Mouse (Mus musculus) kidney, postnatal 0 days (tissue): ENCODE measurements around the gene Jade3. TPM values are rescaled to one million over a fixed set of nuclear protein-coding genes. Genes with fewer than 3 reads are reported as not detected.

Experiments
- ATAC-seq: fragments of 200-750 bp; cut with Nextera tagmentation; replicated peaks from 2 replicates; pipeline ENCODE4 v1.8.0; 2017; ENCODE audit warnings: low read depth, moderate number of reproducible peaks, moderate TSS enrichment, moderate library complexity; ENCODE audit not compliant: low FRiP score
- DNase-seq: peaks from one replicate; pipeline ENCODE4 v3.0.0-alpha.2; 2016; ENCODE audit warnings: low spot score
- H3K27ac ChIP-seq: fragments of 300-500 bp; sonication (generic); 2 replicates; pipeline ENCODE4 v1.5.1; 2014; ENCODE audit warnings: mild to moderate bottlenecking
- H3K27me3 ChIP-seq: fragments of 300-500 bp; sonication (generic); 2 replicates; pipeline ENCODE4 v1.6.1; 2014; ENCODE audit warnings: low read length, mixed read lengths; ENCODE audit not compliant: insufficient read depth
- H3K36me3 ChIP-seq: fragments of 300-500 bp; sonication (generic); 2 replicates; pipeline ENCODE4 v1.6.1; 2014; ENCODE audit warnings: low read length, mixed read lengths; ENCODE audit not compliant: insufficient read depth
- H3K4me1 ChIP-seq: fragments of 300-500 bp; sonication (generic); replicated peaks from 2 replicates; pipeline ENCODE4 v1.6.1; 2014; ENCODE audit warnings: antibody characterized with exemption, low read length, mixed read lengths; ENCODE audit not compliant: insufficient read depth
- H3K4me2 ChIP-seq: fragments of 300-500 bp; sonication (generic); 2 replicates; pipeline ENCODE4 v1.6.1; 2014; ENCODE audit warnings: mild to moderate bottlenecking, low read length, moderate library complexity, mixed read lengths
- H3K4me3 ChIP-seq: fragments of 300-500 bp; sonication (generic); replicated peaks from 2 replicates; pipeline ENCODE4 v1.5.1; 2014; ENCODE audit warnings: low read depth, low read length
- H3K9ac ChIP-seq: fragments of 300-500 bp; sonication (generic); 2 replicates; pipeline ENCODE4 v1.6.1; 2014; ENCODE audit warnings: low read depth, low read length
- H3K9me3 ChIP-seq: fragments of 300-500 bp; sonication (generic); replicated peaks from 2 replicates; pipeline ENCODE4 v1.6.1; 2016; ENCODE audit warnings: low read length, inconsistent platforms, mixed read lengths
- CTCF ChIP-seq: IDR thresholded peaks from 2 replicates; pipeline ENCODE4 v1.5.1; 2016; ENCODE audit warnings: antibody characterized with exemption, low read depth, mild to moderate bottlenecking, moderate library complexity
- WGBS: fragments of 180-500 bp; shearing (Covaris S2); extraction: QIAGEN DNeasy Blood & Tissue Kit; methylation state at CpG from one replicate; pipeline ENCODE4 v1.1.7; 2014; 5-methylcytosine and 5-hydroxymethylcytosine counted together
- polyA plus RNA-seq: library from polyadenylated mRNA; unstranded; fragments of >200 nt; fragmentation: Nextera tagmentation; extraction: Ambion mirVana; gene quantifications from 2 replicates; pipeline ENCODE4 v1.2.1, GENCODE M21; 2015

Jade3 gene
- polyA plus RNA-seq, 1 experiment from 2014 or later = 6.9 TPM

GRCm38 (mm10) chrX:20549532-20549931, 124.0 kb downstream of the Jade3 start, which contains the start of gene Rgn:
Gene Rgn, plus strand, starts transcription at chrX:20549787.
- H3K27ac ChIP-seq = no peak within 1 kb of the TSS
- no peaks in the 10 kb centered on the region for H3K27me3 ChIP-seq
- H3K4me2 ChIP-seq = peak within 1 kb of the TSS; percentile 58
- H3K36me3 ChIP-seq = no peaks in the 10 kb centered on the region
- DNase-seq = no peak
- no peak for ATAC-seq
- no peak within 1 kb of the TSS; the same call in 1 of the 2 replicates for H3K9ac ChIP-seq
- no peaks in the 10 kb centered on the region for H3K4me1 ChIP-seq
- TF ChIP-seq CTCF = no peak
- WGBS = 56% methylated on average over 3 of the region's 3 CpGs
- no peaks in the 10 kb centered on the region for H3K9me3 ChIP-seq
- peak within 1 kb of the TSS; percentile 28; the same call in 1 of the 2 replicates for H3K4me3 ChIP-seq

- no peak for TF ChIP-seq CTCF
- Histone ChIP-seq H3K36me3 (no peaks in the 10 kb centered on the region), H3K27me3 (no peaks in the 10 kb centered on the region), H3K4me1 (no peaks in the 10 kb centered on the region), H3K27ac (no peak overlapping the region), H3K9ac (no peak overlapping the region), H3K4me3 (no peak overlapping the region), H3K9me3 (no peaks in the 10 kb centered on the region), H3K4me2 (no peak overlapping the region)
- WGBS = 84% methylated on average over 2 of the region's 2 CpGs
- ATAC-seq = no peak
- DNase-seq = no peak
These were observed 126.7 kb downstream of the Jade3 start for GRCm38 (mm10) chrX:20552199-20552598.

- DNase-seq (peak; percentile 42), ATAC-seq (no peak)
- no peaks in the 10 kb centered on the region for H3K27me3 ChIP-seq
- no peaks in the 10 kb centered on the region for H3K36me3 ChIP-seq
- no peaks in the 10 kb centered on the region for H3K4me1 ChIP-seq
- no peak overlapping the region for H3K4me2 ChIP-seq
- peak; percentile 67 for TF ChIP-seq CTCF
- no peak overlapping the region for H3K4me3 ChIP-seq
- H3K9ac ChIP-seq = no peak overlapping the region
- no peak overlapping the region for H3K27ac ChIP-seq
- no peaks in the 10 kb centered on the region for H3K9me3 ChIP-seq
- WGBS = 42% methylated on average over 1 of the region's 1 CpGs
These were observed 136.4 kb downstream of the Jade3 start for GRCm38 (mm10) chrX:20561846-20562245.

GRCm38 (mm10) chrX:20563941-20564340, 138.5 kb downstream of the Jade3 start:
- Histone ChIP-seq H3K4me2 (no peak overlapping the region), H3K4me3 (no peak overlapping the region), H3K9ac (no peak overlapping the region), H3K36me3 (no peaks in the 10 kb centered on the region), H3K4me1 (no peaks in the 10 kb centered on the region), H3K27me3 (no peaks in the 10 kb centered on the region), H3K9me3 (no peaks in the 10 kb centered on the region), H3K27ac (no peak overlapping the region)
- no peak for DNase-seq
- no peak for TF ChIP-seq CTCF
- ATAC-seq = no peak
- 68% methylated on average over 4 of the region's 4 CpGs for WGBS

Other genes with a start within 250 kb of the Jade3 start
- 1.1 and 1.2 TPM in 2 replicates for gene Slc9a7, start 133.9 kb upstream of the Jade3 start, polyA plus RNA-seq
- gene Rp2, start 61.2 kb upstream of the Jade3 start, polyA plus RNA-seq = 11.2 and 13.0 TPM in 2 replicates
- gene Rgn, start 124.1 kb downstream of the Jade3 start, polyA plus RNA-seq = 14.7 and 16.8 TPM in 2 replicates
- 37.3 and 41.0 TPM in 2 replicates for gene Rbm10, start 191.8 kb downstream of the Jade3 start, polyA plus RNA-seq
- gene Ndufb11, start 191.9 kb downstream of the Jade3 start, polyA plus RNA-seq = 451 and 489 TPM in 2 replicates
- 119 and 131 TPM in 2 replicates for gene Uba1, start 232.6 kb downstream of the Jade3 start, polyA plus RNA-seq